Mouse (Mus musculus) 3134 (cell line): ENCODE data around the gene Tff1.

Source experiments
- DNase-seq: peaks from one replicate; pipeline ENCODE4 v3.0.0-alpha.2; 2011; ENCODE audit warnings: low spot score; ENCODE audit not compliant: insufficient read length; ENCODE audit errors: extremely low read depth

Tff1 gene

GRCm38 (mm10) chr17:31113191-31113856, 51.8 kb downstream of the Tff1 start:
- DNase-seq, result no peak
